9 mouse cellular contexts compared by ENCODE assay signal in the genomic region with DNA sequence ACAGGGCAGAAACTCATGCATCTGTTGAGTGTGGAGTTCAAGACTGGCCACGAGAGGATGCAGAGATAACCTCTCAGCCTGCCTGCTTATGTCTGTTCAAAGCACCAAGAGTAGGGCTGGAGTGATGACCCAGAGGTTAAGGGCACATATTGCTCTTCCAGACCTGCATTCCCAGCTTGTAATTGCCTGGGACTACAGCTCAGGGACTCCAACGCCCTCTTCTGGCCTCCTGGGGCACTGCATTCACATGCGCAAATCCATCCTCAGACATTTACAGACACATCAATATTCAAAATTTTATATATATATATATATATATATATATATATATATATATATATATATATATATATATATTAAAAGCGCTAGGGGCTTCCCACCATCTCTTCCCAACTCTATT.
DNase-seq lines count a peak whose midpoint lies in the region; ATAC-seq and TF ChIP-seq lines count a peak whose summit lies in the region.
"Had no signal": no experiment of that assay in that cellular context is flagged by ENCODE, and none has a peak within 500 bp of the region (broad histone marks: within the 10 kb centered on the region; RNA-seq: fewer than 3 reads in every experiment).

No protein-coding gene starts in this region.

- no peak for DNase-seq in heart, postnatal 10 days
- DNase-seq in lung, postnatal 25 days (ENCODE audit: low spot score): no peak
- no peak for DNase-seq in hindbrain, postnatal 0 days (ENCODE audit: low spot score)
- DNase-seq in thymus, adult 2 months: no peak
- no peak for DNase-seq in natural killer cell, adult 2 months (ENCODE audit: low spot score in 2 of 2)

- no peak overlapping the region for H3K9ac ChIP-seq in heart, embryonic 12.5 days
- no peak overlapping the region for H3K9ac ChIP-seq in lung, embryonic 16.5 days (ENCODE audit: low read length)
- no peak overlapping the region for H3K9ac ChIP-seq in hindbrain, postnatal 0 days (replicated peaks; ENCODE audit: low read length)
- no peak overlapping the region for H3K9ac ChIP-seq in stomach, embryonic 15.5 days

- intact Hi-C loops in heart, postnatal 10 days (cut with DNase I): loop anchor here (5.0 kb wide), 2 partner anchors 105 to 115 kb away; no protein-coding TSS in a partner anchor

- ATAC-seq in heart, embryonic 12.5 days (ENCODE audit: insufficient number of reproducible peaks, low FRiP score): no peak
- no peak for ATAC-seq in lung, embryonic 16.5 days (ENCODE audit: low read depth)
- ATAC-seq in hindbrain, postnatal 0 days: no peak
- no peak for ATAC-seq in stomach, embryonic 15.5 days (ENCODE audit: insufficient read depth, low FRiP score, low read depth)

- WGBS in heart, embryonic 12.5 days: 47% methylated on average over 4 of the region's 4 CpGs
- 49% methylated on average over 4 of the region's 4 CpGs for WGBS in lung, embryonic 16.5 days
- WGBS in hindbrain, postnatal 0 days: 55% methylated on average over 4 of the region's 4 CpGs
- WGBS in stomach, embryonic 15.5 days: 44% methylated on average over 4 of the region's 4 CpGs
- WGBS in thymus, adult 2 months: 72% methylated on average over 4 of the region's 4 CpGs

- TF ChIP-seq CTCF in hindbrain, postnatal 0 days (IDR thresholded peaks at IDR 0.05; ENCODE audit: low read depth): peak; percentile 58
- TF ChIP-seq CTCF in thymus, adult 2 months (IDR thresholded peaks at IDR 0.05; ENCODE audit: borderline replicate concordance, control insufficient read depth, extremely low read depth, insufficient read depth, low read length, poor library complexity): no peak

- TF ChIP-seq POLR2A in thymus, adult 2 months (IDR thresholded peaks at IDR 0.05; ENCODE audit: control insufficient read depth, extremely low read depth, insufficient read depth, low read length, poor library complexity): no peak

- no peaks in the 10 kb centered on the region for H3K9me3 ChIP-seq in heart, embryonic 12.5 days (replicated peaks)
- no peaks in the 10 kb centered on the region for H3K9me3 ChIP-seq in lung, embryonic 16.5 days (ENCODE audit: control insufficient read depth, low read length)
- no peaks in the 10 kb centered on the region for H3K9me3 ChIP-seq in hindbrain, postnatal 0 days (ENCODE audit: low read length)
- no peaks in the 10 kb centered on the region for H3K9me3 ChIP-seq in stomach, embryonic 15.5 days
- H3K9me3 ChIP-seq: megakaryocyte, embryonic 14.5 days had no signal

- H3K4me1 ChIP-seq in heart, embryonic 12.5 days (replicated peaks): peaks cover 78% of the 10 kb centered on the region
- H3K4me1 ChIP-seq in lung, embryonic 16.5 days (replicated peaks; ENCODE audit: control insufficient read depth, insufficient read depth, low read length): peaks cover 58% of the 10 kb centered on the region
- H3K4me1 ChIP-seq in hindbrain, postnatal 0 days (ENCODE audit: insufficient read depth, low read length): peaks cover 67% of the 10 kb centered on the region
- H3K4me1 ChIP-seq in stomach, embryonic 15.5 days: peaks cover 74% of the 10 kb centered on the region
- peaks cover 22% of the 10 kb centered on the region for H3K4me1 ChIP-seq in thymus, adult 2 months (replicated peaks; ENCODE audit: control insufficient read depth, insufficient read depth, low read length)

- H3K4me2 ChIP-seq in heart, embryonic 12.5 days: peak overlapping the region; percentile 66; the same call in 1 of the 2 replicates
- no peak overlapping the region; the same call in 1 of the 2 replicates for H3K4me2 ChIP-seq in lung, embryonic 16.5 days (ENCODE audit: low read depth, low read length)
- H3K4me2 ChIP-seq in hindbrain, postnatal 0 days (ENCODE audit: low read depth, low read length): no peak overlapping the region
- H3K4me2 ChIP-seq in stomach, embryonic 15.5 days: peak overlapping the region; percentile 25

- H3K27ac ChIP-seq in heart, embryonic 12.5 days (ENCODE audit: poor library complexity, severe bottlenecking): peak overlapping the region; percentile 46
- peak overlapping the region; percentile 35; the same call in 1 of the 2 replicates for H3K27ac ChIP-seq in lung, embryonic 16.5 days (ENCODE audit: low read length)
- peak overlapping the region; percentile 64 for H3K27ac ChIP-seq in hindbrain, postnatal 0 days
- peak overlapping the region; percentile 55; the same call in 1 of the 2 replicates for H3K27ac ChIP-seq in stomach, embryonic 15.5 days
- no peak overlapping the region for H3K27ac ChIP-seq in thymus, adult 2 months (ENCODE audit: control insufficient read depth, insufficient read depth, low read length)

- H3K36me3 ChIP-seq in heart, embryonic 12.5 days: no peaks in the 10 kb centered on the region
- no peaks in the 10 kb centered on the region for H3K36me3 ChIP-seq in lung, embryonic 16.5 days (ENCODE audit: control insufficient read depth, insufficient read depth, low read length)
- H3K36me3 ChIP-seq in hindbrain, postnatal 0 days (ENCODE audit: insufficient read depth, low read length): no peaks in the 10 kb centered on the region
- H3K36me3 ChIP-seq in stomach, embryonic 15.5 days: no peaks in the 10 kb centered on the region
- no peaks in the 10 kb centered on the region for H3K36me3 ChIP-seq in thymus, adult 2 months (ENCODE audit: control insufficient read depth, insufficient read depth, low read length)

- peaks cover 43% of the 10 kb centered on the region for H3K27me3 ChIP-seq in heart, embryonic 12.5 days (replicated peaks)
- H3K27me3 ChIP-seq in lung, embryonic 16.5 days (ENCODE audit: control insufficient read depth, insufficient read depth, low read depth, low read length): peaks cover 4% of the 10 kb centered on the region; the same call in 1 of the 2 replicates
- no peaks in the 10 kb centered on the region for H3K27me3 ChIP-seq in hindbrain, postnatal 0 days (ENCODE audit: insufficient read depth, low read length)
- H3K27me3 ChIP-seq in stomach, embryonic 15.5 days (replicated peaks): no peaks in the 10 kb centered on the region
- no peaks in the 10 kb centered on the region for H3K27me3 ChIP-seq in thymus, adult 2 months (ENCODE audit: control insufficient read depth, insufficient read depth, low read length)

- no peak overlapping the region for H3K4me3 ChIP-seq in heart, embryonic 12.5 days
- H3K4me3 ChIP-seq in lung, embryonic 16.5 days (ENCODE audit: low read length): no peak overlapping the region
- H3K4me3 ChIP-seq in hindbrain, postnatal 0 days (ENCODE audit: low read length): no peak overlapping the region
- no peak overlapping the region for H3K4me3 ChIP-seq in stomach, embryonic 15.5 days (replicated peaks)
- H3K4me3 ChIP-seq in thymus, adult 2 months (ENCODE audit: control insufficient read depth, insufficient read depth, low read length): no peak overlapping the region

Comparison
In these comparisons a context has a peak if more than half of its experiments do, and no peak if none do; other contexts are left out.
1. H3K4me2 ChIP-seq: peak in heart, embryonic 12.5 days (single experiment) and stomach, embryonic 15.5 days (single experiment); none in lung, embryonic 16.5 days (single experiment) and hindbrain, postnatal 0 days (single experiment).